Mouse (Mus musculus) thymus, postnatal 4 days (tissue): ENCODE results near the gene Rhobtb1.

Experiments used
- DNase-seq: peaks from one replicate; pipeline ENCODE4 v3.0.0; 2021

Gene Rhobtb1

DNA sequence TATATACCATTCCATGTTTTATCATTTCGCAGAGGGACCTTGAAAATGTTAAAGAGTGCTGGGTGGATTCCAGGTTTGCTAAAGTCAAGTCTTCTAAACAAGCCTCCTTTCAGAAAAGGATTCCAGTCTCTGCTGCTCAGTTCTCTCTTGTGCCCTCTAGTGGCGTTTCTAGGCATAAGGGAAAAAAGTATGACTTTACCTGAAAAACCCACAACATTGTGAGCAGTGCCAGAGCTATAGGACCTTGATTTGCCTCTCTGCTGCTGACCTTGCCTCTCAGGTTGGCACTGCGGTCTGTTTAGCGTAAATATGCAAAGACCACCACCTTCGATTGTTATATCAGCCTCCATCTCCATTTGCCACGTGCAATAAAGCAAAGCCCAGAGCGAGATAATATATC, 13.9 kb downstream of the Rhobtb1 start:
- DNase-seq: peak; percentile 27

DNA sequence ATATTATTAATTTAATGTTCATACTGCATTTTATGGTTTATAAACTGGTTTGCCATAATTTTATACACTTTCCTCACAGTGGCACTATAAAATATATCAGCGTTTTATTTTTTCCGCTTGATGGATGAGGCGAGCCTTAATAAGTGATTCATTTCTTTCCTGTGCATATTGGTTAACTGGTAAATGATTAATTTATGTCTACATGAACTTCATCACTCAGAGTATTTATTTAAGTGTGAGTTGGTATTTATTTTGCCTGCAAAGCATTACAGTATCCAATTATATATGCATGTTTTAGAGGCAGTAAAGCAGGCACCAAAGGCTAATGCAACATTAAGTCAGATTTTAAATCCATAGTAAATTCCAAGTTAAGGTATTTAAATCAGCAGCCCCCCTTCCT, 14.6 kb downstream of the Rhobtb1 start:
- no peak for DNase-seq

DNA sequence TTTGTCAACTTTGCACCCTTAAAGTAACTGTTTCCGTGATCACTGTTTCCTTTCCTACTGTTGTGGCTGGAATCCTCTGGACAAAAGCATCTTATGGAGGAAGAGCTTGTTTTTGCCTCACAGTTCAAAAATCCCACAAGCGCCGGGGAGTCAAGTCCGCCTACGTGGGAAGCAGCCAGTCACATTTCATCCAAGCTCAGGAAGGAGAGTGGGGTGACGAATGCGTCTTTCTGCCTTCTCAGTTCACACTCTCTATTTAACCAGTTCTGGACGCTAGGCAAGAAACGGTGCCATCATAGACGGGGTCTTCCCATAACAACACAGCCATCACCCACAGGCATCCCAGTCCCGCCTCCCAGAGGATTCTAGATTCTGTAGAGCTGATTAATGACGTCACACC, 15.3 kb downstream of the Rhobtb1 start:
- no peak for DNase-seq

DNA sequence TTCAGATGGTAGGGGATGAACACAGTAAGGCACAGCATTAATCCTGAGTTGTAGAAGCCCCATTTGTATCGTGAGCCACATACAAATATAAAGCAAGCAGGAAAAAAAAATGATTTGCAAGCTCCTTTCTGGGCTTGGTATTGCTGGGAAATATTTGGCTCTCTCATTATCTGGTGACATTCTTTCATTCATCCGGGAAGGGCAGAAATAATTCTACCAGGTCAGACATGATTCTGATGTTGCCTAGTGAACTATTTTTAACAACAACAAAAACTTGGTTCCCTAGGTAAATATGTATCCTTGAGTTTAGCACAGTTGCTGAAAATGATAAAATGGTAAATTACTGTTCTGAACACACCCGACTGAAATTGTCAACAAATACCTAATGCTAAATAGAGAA, 21.2 kb downstream of the Rhobtb1 start:
- no peak for DNase-seq

DNA sequence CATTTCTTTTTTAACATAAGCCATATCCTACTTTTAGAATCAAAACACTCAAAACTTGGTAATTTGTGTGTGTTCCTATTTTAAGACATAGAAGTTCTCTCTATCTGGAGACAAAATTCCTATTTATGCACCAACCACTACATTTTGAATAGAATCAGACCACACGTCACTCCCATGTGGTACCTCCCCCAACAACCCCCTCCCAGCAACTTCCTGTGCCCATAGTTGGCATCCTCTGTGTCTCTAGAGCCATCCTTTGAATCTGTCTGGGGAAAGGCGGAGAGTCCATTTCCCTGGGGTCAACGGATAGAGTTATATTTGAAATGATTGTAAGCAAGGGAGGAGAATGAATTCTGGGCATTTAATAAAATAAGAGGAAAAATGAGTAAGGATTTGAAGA, 24.9 kb downstream of the Rhobtb1 start:
- no peak for DNase-seq

DNA sequence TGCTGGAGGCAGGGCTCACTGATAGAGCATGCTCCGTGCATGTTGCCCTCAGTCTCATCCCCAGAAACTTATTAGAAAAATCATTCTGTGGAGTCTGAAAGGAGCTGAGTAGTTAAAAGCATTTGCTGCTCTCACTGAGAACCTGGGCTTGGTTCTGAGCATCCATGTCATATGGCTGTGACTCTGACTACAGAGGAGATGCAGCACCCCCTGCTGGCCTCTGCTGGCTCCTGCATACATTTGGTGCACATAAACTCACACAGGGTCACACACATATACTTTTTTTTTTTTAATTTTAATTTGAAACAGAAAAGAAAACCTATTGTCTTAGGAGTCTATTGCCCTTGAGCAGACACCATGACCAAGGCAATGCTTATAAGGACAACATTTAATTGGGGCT, 28.1 kb downstream of the Rhobtb1 start:
- no peak for DNase-seq

DNA sequence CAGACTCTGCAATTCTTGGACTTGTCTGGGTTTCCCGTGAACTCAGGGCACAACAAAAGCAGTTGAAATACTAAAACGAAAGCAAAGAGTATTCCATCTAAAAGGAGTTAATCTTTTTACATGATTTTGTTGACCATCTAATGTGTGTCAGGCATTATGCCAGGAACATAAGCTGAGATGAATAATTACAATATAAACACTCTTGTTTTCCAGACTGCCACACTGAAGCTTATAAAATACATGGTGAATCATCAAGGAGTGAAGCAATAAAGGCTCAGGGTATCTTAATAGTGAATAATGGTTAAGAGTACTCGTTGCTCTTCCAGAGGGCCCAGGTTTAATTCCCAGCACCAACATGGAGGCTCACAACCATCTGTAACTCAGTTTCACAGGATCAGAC, 29.8 kb downstream of the Rhobtb1 start:
- no peak for DNase-seq

DNA sequence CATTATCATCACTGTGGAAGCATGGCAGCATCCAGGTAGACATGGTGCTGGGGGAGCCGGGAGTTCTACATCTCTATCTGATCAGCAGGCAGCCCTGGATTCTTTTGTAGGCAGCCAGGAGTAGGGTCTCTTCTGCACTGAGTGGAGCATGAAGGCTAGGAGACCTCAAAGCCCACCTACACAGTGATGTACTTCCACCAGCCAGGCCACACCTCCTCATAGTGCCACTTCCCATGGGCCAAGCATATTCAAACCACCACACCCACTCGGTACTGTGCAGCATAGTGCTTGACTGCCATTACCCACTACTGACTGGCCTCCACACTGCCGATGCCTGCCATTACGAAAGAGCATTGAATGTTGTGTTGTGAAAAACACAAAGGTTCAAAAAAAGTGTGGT, 33.7 kb downstream of the Rhobtb1 start:
- no peak for DNase-seq

DNA sequence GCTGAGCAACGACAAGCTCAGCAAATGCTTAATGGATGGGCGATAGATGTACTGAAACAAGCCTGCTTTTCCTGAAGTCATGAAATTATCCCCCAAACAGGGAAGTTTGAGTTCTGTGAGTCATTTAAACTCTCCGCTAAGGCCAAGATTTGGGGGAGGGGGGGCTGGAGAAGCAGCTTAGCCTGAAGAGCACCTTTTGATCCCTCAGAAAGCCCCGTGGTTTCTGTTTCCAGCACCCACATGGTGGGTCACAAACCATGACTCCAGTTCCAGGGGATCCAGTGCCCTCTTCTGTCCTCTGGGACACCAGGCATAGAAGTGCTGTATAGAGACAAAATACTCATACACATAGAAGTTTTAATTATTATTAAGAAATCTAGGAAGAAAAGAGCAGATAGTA, 34.2 kb downstream of the Rhobtb1 start:
- DNase-seq: no peak

DNA sequence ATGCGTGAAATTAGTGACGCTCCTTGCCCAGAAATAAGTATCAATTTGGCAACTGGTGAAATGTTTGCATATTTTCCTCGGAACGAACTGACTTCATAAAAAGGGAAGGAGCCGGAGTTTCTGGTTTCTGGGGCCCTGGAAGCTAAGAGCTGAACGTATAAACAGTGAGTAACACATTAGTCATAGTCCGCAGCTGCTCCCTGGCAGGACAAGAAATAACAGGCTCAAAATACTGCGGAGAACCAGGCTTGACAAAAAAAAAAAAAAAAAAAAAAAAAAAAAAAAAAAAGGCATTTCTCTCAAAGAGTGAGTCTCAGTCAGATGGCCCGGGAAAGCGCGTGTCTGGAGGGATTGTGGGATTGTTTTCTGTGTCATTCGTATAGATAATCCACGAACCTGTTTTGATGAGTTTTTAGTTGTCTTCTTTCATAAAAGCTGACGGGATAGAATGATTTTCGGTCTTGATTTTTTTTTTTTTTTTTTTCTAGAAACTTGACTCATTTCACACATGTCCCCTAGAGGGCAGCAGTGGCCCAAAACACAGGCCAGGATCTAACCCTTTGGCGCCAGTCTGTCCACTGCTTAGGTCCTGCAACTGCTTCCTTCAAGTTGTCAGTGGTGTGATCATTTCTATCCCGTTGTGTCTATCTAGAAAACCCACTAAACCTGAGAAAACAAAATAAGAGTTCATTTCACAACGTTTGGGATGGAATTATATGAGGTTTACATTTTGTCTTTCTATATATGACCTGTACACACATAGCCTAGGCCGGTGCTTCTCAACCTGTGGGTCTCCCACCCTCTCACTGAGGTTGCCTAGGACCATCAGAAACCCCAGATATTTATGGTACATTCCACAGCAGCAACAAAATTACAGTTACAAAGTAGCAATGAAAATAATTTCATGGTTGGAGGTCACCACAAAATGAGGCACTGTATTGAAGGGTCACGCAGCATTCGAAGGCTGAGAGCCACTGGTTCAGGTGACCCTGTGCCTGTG, 35.0 kb downstream of the Rhobtb1 start:
- DNase-seq: peak; percentile 59

DNA sequence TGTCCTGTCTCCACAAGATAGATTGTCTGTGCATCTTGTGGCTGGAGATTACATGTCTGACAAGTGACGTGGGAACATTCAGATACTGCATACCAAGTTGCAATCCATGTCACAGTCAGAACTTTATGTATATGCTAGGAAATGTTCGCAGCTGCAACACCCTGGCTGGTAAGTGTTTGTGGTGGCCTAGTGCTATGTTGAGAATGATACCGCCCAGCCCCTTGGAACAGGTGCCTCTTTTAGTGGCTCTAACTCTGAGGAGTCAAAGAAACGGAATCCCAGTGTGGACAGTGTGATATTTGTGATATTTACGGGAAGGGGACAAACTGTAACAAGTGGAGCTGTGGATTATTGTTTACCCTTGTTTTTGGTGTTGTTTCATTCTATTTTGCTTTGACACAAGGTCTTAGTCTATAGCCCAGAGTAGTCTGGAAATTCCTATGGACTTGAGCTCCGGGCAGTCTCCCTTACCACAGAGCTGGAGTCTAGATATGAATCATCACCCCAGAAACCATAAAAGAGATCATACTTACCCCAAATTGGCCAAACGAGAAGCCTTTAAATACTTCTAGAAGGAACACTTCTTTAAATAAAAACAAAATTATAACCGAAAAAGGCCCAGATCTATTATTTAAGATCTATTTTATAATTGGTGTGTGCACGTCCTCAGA, 36.7 kb downstream of the Rhobtb1 start:
- DNase-seq: no peak

DNA sequence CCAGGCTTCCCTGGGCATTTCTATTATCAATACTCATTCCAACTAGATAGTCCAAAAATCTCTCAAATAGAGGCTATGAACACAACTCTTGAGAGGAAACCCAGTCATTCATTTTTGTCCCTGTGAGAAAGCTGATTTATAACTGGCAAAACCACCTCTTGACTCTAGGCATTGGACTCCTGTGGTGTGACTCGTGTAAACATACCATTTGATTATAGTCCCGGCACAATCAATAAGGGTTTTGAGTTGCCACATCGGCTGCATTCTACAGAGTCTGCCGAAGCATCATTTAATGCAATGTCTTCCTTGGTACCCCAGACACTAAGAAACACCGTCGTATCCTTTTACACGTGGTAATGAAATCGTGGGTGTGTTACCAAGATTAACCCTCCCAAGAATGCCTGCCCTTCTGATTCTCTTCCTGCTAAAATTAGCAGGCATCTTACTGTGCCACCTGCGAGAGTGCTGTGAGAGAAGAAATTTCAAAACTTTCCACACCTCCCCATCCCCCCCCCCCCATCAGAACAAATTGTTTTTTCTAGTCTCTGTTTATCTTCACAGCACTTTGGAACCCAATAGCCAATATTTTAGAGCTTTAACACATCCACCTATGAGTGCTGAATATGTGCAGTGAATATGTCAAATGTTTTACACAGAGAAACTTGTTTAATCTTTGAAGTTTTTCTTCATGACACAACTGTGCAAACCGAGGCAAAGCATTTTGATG, 39.4 kb downstream of the Rhobtb1 start:
- DNase-seq: no peak

DNA sequence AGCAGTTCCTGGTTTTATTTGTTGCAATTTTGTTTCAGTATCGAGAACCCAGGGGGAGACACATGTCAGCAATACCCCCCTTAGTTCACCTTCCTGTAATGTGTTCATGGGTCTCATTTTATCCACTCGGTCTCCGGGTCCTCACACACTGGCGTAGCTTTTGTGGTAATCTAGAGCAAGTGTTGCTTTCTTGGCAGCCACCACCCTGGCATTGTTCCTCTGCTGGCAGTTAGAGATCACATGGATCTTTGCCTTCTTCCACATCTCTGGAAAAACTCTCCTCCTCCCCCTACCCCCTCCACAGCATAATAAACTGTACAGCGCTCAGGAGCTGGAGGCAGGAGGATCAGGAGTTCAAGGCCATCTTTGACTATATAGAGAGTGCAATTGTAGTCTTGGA, 41.0 kb downstream of the Rhobtb1 start:
- no peak for DNase-seq

DNA sequence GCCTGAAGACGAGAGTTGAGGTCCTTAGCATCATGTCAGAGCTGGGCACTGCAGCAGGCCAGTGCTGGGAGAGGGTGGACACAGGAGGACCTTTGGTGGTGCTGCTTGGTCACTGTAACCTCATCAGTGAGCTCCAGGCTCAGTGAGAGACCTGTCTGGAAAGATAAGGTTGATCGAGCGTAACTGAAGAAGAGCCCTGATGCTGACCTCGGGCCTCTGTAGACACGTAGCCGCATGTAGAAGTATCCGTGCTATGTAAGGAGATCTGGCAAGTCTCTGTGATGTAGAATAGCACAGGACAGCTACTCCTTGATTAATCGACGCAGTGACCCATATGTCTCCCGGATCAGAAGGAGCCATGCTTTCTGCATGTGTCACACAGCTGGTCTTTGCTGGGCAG, 42.5 kb downstream of the Rhobtb1 start:
- no peak for DNase-seq

DNA sequence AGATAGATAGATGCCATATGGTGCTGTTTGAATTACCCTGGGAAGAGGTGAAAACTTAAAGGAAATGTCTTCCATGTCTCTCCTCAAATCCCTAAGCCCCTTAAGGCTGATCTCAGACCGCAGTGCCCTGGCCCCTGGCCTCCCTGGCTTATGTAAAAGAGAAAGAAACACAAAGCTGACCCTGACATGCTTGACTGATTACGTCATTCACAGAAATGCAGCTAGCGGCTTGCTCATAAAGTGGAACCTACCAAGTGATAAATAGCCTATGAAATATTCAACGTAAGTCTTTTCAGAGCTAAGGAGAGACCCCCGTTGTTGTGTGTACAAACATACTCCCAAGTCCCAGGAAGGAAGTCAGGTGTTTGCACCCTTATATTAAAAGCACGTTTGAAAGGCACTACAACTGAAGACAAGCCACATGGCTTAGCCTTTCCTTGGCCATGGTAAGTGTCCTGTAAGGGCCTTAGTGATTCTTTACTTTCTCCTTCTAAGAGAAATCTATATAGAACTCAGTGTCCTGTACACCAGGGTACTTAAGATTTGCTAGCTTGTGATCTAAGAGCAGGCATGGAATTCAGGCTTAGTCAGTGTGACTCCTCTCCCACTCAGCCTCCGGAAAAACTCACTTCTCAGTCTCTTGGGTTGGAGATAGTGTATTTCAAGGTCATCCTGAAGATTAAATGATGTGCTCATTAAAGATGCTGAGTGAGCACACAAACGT, 53.6 kb downstream of the Rhobtb1 start:
- DNase-seq: no peak

DNA sequence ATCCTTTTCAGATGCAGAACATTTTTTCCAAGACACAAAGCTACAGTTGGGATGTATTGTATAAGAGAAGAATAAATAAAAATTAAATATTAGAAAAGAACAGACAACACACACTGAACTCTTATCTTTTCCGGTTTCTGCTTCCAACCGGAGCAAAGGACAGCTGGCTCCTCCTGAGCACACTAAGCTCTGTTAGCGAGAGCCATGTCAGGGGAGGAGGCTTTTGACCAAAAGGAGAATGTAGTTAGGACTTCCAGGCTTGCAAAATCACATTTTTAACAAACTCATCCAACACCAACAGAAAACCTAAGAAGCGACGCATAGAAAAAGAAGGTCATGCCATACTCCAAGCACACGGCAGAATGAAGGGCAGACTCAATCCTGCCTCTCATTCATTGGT, 54.8 kb downstream of the Rhobtb1 start:
- DNase-seq: no peak

DNA sequence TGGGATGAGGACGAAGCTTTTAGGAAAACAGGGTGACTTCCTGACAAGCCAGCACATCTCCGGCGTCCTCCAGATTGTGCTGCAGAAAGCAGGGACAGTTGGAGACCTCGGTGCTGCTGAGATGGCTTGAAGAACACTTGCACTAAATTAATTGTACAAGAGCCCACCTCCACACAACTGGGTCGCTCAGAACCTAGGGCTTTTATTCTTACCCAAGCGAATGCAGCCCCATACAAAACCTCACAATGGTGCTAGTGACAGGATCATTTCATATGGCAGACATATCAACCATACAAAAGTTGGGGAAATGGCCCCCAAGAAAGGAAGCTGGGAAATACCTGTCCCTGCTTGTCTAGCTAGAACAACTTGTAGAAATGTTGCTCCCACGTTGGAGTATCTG, 56.2 kb downstream of the Rhobtb1 start:
- no peak for DNase-seq

DNA sequence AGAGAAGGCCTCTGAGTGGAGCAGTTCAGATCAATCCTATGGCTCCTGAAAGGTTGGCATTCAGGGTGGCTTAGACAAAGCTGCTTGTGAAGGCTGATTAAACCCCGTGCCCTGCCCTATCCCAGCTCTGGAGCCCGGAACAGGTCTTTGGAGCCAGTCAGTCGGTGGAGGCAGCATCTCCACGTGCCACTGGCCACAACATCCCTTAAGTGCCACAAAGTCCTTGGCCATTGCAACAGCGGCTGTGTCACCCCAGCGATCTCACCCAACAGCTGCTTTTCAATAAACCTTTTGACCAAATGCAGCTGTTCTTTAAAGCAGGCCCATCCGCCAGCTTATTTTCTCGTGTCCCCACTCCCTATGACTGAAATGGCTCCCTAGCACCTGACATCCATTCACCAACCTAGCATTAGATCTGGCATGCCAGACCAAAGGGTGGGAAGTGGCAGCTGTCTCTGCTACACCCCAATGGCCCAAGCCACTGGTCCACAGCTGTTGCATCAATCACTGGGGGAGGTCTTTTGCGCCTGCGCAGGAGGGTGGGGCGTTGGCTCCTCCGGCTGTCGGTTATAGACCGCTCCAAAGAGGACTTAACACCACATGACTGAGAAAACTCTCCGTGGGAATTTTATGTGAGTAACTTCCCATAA, 56.9 kb downstream of the Rhobtb1 start:
- DNase-seq: no peak

DNA sequence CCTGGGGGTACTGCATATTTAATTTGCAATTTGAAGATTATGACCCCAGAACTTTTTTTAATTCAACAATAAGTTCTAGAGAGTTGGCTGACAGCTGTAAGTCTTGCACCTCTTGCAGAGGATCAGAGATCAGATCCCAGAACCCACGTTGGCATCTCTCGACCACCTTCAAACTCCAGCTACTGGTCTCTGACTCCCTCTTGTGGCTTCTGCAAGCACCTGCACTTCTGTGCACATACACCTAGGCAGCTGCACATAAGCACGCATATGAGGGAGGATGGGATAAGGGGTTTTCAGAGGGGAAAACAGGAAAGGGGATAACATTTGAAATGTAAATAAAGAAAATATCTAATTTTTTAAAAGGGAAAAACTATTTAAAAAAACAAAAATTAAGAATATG, 57.5 kb downstream of the Rhobtb1 start:
- no peak for DNase-seq

DNA sequence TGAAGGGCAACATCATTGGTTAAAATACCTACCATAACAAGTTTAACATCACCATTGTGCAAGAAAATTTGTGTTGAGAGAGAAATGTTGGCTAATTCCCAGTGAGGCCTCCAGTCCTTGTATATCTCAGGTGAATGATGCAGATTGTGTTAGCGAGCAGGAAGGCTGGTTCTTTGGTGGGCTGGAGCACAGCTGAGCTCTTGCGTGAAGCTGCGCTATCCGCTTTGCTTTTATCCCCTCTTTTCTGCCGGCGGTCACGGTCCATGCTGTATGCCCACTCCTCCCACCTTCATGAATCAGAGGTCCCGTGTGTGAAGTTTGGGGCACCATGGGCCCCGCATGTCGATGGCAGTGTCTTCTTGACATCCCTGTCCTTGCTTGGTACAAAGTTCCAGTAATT, 58.8 kb downstream of the Rhobtb1 start:
- DNase-seq: no peak

DNA sequence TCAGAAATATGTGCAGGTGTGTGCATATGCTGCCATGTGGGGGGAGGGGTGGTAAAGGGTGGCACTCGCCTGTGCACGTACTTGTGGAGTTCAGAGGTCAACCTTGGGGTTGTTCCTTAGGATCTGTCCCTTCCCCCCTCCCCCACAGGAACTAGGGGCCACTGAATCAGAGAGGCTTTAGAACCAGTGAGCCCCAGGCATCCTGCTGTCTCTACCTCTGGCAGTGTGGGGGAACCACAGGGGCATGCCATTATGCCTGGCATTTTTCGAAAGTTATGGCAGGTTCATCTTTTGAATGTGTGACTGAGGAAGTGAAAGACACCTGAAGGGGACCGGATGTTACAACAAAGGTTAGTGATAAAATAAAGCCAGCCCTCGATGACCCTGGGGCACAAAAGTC, 59.4 kb downstream of the Rhobtb1 start:
- DNase-seq: no peak

DNA sequence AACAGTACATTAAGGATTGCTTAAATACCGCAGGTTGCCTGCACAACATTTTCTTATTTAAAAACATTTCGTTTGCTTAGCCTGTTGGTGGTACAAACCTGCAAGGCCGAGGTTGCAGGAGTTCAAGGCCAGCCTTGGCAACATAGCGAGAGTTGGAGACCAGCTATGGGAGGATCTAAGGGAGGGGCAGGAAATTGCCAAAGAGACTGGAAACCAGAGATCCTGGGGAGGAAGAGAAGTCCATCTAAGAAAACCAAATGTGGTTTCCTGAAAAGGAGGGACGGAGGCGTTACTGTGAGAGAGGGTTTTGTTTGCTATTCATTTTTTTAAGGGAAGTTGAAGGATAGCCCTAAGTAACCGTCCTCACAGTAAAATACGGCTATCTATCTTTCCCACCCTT, 60.3 kb downstream of the Rhobtb1 start:
- DNase-seq: no peak

DNA sequence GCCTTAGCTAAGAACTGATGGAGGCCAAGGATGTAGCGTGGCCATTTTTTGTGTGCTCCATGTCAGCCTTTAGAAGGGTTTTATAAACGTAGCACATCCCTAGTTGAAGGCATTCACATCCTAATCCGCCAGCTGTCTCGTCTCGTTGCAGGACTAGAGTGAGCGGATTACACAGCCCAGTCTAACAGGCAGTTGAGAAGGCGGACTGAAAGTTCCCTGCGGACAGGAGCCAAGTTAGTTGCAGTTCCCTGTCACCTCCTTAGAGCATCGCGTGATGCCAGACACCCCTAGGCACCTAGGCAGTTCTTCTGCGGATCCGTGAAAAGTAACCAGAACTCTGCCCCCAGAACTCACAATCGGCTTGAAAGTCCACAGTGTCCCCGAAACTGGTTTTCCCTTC, 60.7 kb downstream of the Rhobtb1 start:
- DNase-seq: peak; percentile 12
